Mouse (Mus musculus) CD4-positive helper T cell, adult 2 months (primary cell): ENCODE data around the gene Olfr891.
"Not testable (repeated sequence)": the region's sequence is repeated elsewhere in the genome, so short reads cannot be mapped to it uniquely, and the experiment has no call there.

ENCODE experiments used
- DNase-seq: peaks from one replicate; pipeline ENCODE4 v3.0.0-alpha.2; 2012; ENCODE audit warnings: low read depth, missing footprints, low spot score

The Olfr891 gene

DNA sequence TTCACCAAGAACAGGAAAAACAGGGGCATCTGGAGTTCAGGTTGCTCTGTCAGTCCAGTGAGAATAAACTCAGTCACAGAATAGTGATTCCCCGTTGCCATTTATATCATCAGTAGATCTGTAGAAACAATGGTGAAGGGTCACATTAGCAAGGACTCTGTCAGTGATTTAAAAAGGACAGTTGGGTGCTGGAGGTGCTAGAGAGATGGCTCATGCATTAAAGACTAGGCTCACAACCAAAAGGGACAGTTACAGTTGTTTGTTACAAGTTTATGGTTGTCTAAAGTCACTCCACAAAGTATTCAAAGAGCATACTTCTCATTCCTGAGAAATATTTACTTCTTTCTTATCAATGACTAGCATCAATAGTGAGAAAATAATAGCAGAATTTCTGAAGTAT is at the start of gene Olfr891:
Olfr891 (minus strand) TSS at position 101 of the 400 bp plus-strand sequence.
- no peak for DNase-seq

DNA sequence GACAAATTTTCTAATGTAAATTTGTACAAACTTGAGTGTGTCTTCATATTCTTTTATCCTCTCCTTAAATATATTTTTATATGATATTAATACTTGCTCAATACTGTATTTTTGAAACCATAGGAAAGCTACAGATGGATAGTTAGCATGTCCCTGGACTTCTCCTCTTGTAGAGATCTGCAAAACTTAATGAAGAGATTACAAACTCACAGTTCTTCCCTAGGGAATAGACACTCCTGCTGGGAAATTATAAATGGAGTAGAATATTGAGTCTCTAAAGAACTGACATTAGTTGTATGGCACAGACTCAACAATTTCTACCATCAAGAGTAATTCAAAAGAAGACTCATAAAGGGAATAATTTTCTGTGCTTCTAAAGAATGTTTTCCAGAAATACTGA is 37.1 kb upstream of the Olfr891 start, which contains the start of gene Olfr894:
Olfr894 (plus strand) TSS at position 301 of the 400 bp plus-strand sequence.
- DNase-seq: no peak

DNA sequence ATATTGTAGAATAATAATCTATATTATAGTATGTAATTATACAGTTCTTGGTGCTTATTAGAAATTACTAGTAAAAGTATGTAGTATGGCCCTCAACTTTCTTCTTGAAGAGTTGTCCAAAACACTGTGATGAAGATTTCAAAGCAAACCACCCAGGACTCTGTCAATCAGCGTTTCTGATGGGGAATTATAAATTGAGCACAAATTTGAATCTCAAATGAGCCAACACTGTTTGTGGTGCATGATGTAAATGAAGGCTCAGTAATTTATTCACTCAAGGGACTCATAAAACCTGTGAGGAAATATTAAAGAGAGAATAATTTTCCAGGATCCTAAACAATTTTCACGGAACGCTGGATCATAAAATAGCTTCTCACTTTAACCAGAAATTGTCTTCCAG is 27.4 kb upstream of the Olfr891 start, which contains the start of gene Olfr893:
Olfr893 (plus strand) TSS at position 301 of the 400 bp plus-strand sequence.
- DNase-seq: no peak

DNA sequence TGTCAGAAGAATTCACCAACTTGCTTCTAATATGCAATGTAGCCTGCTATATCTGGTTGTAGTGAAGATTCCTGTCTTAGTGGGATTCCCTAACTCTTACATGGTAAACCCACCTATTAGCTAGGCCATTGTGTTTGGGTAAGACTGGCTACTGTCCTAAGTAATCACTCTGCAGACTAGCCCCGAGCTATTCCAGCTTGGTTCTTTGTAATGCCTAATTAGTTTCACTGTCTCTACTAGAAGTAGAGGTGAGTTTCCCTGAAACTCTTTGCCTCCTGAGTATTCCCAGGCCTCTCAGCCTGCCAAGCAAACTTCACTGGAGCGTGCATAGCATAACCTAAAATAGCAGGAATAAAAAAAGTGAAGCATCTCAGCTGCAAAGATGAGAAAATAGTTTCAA is 12.3 kb downstream of the Olfr891 start:
- DNase-seq: not testable (repeated sequence)

DNA sequence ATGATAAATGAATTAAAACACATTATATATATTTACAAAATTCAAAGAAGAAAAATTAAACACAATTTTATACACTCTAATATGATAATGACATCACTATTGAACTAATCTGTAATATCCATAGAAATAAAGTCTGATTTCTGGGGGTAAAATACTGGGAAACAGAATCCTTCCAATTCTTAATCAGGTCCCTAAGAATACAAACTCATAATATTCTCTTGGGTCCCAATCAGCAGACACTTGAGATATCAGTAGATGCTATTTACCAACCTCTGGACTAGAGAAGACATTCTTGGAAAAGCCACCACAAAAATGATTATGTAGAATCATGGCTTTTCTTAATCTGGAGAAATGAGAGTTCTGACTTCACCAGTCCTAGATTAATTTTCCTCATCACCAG is 38.4 kb downstream of the Olfr891 start, which contains the start of gene Olfr890:
Olfr890 (plus strand) TSS at position 301 of the 400 bp plus-strand sequence.
- no peak for DNase-seq
